Mouse (Mus musculus) embryonic facial prominence, embryonic 15.5 days (tissue): ENCODE data around the gene Mogs. TPM values are rescaled to one million over a fixed set of nuclear protein-coding genes. Genes with fewer than 3 reads are reported as not detected.
A peak's percentile ranks its signal among the peaks of the same experiment; 100 is the strongest.

Source experiments
- ATAC-seq: fragments of 200-750 bp; cut with Nextera tagmentation; 2 replicates; pipeline ENCODE4 v1.8.0; 2017; ENCODE audit warnings: low read depth, moderate TSS enrichment; ENCODE audit not compliant: insufficient number of reproducible peaks, low FRiP score, low TSS enrichment
- H3K27ac ChIP-seq: fragments of 300-500 bp; sonication (generic); replicated peaks from 2 replicates; pipeline ENCODE4 v1.5.1; 2015; ENCODE audit warnings: mild to moderate bottlenecking, inconsistent platforms
- H3K27me3 ChIP-seq: fragments of 300-500 bp; sonication (generic); 2 replicates; pipeline ENCODE4 v1.6.1; 2015; ENCODE audit warnings: inconsistent platforms
- H3K36me3 ChIP-seq: fragments of 300-500 bp; sonication (generic); 2 replicates; pipeline ENCODE4 v1.6.1; 2015; ENCODE audit warnings: mild to moderate bottlenecking, inconsistent platforms
- H3K4me1 ChIP-seq: fragments of 300-500 bp; sonication (generic); 2 replicates; pipeline ENCODE4 v1.6.1; 2015; ENCODE audit warnings: inconsistent platforms
- H3K4me2 ChIP-seq: fragments of 300-500 bp; sonication (generic); replicated peaks from 2 replicates; pipeline ENCODE4 v1.6.1; 2015; ENCODE audit warnings: mild to moderate bottlenecking, inconsistent platforms
- H3K4me3 ChIP-seq: fragments of 300-500 bp; sonication (generic); replicated peaks from 2 replicates; pipeline ENCODE4 v1.5.1; 2015; ENCODE audit warnings: mild to moderate bottlenecking, inconsistent platforms
- H3K9ac ChIP-seq: fragments of 300-500 bp; sonication (generic); 2 replicates; pipeline ENCODE4 v1.6.1; 2015; ENCODE audit warnings: inconsistent platforms
- H3K9me3 ChIP-seq: fragments of 300-500 bp; sonication (generic); replicated peaks from 2 replicates; pipeline ENCODE4 v1.6.1; 2016; ENCODE audit warnings: inconsistent platforms
- WGBS: fragments of 180-500 bp; shearing (Covaris S2); methylation state at CpG from one replicate; pipeline ENCODE4 v1.1.7; 2015; 5-methylcytosine and 5-hydroxymethylcytosine counted together
- polyA plus RNA-seq: library from polyadenylated mRNA; unstranded; fragments of >200 nt; fragmentation: Nextera tagmentation; extraction: Ambion mirVana; gene quantifications from 2 replicates; pipeline ENCODE4 v1.2.1, GENCODE M21; 2015

Gene Mogs
- polyA plus RNA-seq, 1 experiment from 2014 or later: 50.7 TPM

DNA sequence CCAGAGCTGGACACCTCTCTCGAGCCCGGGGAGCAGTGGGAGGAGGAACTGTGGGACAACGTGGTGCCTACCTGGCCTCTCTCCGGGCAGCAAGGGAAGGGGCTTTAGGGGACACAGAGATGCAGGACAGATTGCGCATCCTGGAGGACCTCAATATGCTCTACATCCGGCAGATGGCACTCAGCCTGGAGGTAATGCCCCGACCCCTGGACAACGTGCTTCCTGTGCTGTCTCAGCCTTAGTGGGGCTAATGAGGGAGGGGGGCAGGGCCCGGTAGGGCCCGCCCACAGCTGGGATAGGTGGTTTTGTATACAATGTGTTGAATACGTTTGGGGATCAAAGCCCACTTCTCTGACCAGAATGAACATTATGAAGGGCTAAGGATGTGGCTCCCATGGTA, 22.8 kb downstream of the Mogs start:
- Histone ChIP-seq H3K4me1 (peaks cover 68% of the 10 kb centered on the region), H3K36me3 (no peaks in the 10 kb centered on the region), H3K4me3 (peak overlapping the region; percentile 52), H3K9ac (peak overlapping the region; percentile 62), H3K27me3 (no peaks in the 10 kb centered on the region), H3K4me2 (peak overlapping the region; percentile 72), H3K27ac (peak overlapping the region; percentile 100), H3K9me3 (no peaks in the 10 kb centered on the region)
- WGBS: 1% methylated on average over 11 of the region's 11 CpGs
- ATAC-seq: peak; percentile 49

DNA sequence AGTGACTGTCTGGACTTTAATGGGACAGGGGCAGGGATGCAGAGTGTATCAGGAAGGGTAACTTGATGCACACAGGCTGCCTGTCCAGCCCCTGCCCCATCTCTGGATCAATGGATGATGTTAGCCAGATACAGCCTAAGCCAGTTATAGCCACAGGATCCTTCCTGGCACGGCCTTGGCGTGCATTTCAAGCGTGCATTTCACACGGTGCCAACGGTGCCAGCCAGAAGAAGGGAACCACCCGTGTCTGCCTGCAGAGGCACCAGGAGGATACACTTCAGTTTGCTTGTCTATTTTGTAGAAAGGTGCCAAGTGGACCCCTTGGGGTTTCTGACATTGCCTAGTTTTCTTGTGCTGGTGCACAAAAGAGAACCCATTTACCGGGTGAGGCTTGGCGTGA, 24.7 kb downstream of the Mogs start:
- ATAC-seq: no peak
- Histone ChIP-seq H3K9ac (no peak overlapping the region), H3K27me3 (no peaks in the 10 kb centered on the region), H3K36me3 (no peaks in the 10 kb centered on the region), H3K4me3 (no peak overlapping the region), H3K4me1 (peaks cover 65% of the 10 kb centered on the region), H3K4me2 (no peak overlapping the region), H3K9me3 (no peaks in the 10 kb centered on the region), H3K27ac (peak overlapping the region; percentile 44; the same call in 1 of the 2 replicates)
- 70% methylated on average over 8 of the region's 8 CpGs for WGBS

DNA sequence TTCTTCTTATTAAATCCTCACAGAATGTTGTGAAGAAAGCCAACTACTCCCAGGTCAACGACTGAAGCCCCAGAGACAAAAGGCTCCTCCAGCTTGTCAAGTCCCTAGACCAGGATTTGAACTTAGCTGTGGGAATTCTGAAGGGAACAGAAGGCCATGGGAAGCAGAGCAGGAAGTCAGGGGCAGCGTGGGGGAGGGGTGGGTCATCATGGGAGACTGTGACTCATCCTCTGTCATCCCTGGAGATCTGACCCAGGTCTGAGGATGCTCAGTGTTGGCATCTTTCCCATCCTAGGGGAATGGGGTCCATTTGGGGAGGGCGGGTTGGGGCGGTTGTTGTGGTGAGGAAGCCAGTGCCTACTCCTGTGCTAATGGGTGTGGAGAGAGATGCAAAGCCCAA, 26.3 kb downstream of the Mogs start:
- no peak for ATAC-seq
- Histone ChIP-seq H3K27me3 (no peaks in the 10 kb centered on the region), H3K4me1 (peaks cover 52% of the 10 kb centered on the region), H3K36me3 (peaks cover under 1% of the 10 kb centered on the region; the same call in 1 of the 2 replicates), H3K9me3 (no peaks in the 10 kb centered on the region), H3K9ac (no peak overlapping the region), H3K4me2 (peak overlapping the region; percentile 46), H3K4me3 (peak overlapping the region; percentile 25), H3K27ac (no peak overlapping the region)
- WGBS: 29% methylated on average over 4 of the region's 4 CpGs

DNA sequence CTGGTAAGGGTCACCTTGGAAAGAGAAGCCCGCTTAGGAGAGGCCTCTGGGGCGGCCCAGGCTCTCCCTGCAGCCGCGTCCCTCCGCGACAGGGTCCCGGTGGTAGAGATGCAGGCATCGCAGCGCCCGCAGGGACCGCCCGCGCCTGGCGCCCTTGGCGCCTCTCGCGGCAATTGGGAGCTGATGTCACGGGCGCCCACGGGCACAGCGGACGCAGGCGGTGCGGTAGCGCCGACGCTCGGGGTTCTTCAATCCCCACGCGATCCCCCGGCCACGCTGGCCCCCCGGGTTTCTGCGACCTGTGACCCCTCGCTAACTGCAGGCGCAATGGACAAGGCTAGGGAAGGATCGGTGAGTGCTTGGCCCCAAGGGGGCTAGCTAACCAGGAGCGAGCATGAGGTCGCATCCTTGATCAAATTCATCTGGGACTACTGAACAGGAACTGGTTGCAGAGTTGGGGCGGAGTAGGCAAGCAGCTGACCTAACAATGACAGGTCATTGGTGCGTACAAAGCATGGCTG, 27.0 kb downstream of the Mogs start:
- ATAC-seq: no peak
- Histone ChIP-seq H3K4me1 (peaks cover 49% of the 10 kb centered on the region), H3K9ac (peak overlapping the region; percentile 2), H3K36me3 (peaks cover 6% of the 10 kb centered on the region), H3K4me3 (peak overlapping the region; percentile 25), H3K4me2 (peak overlapping the region; percentile 46), H3K27ac (peak overlapping the region; percentile 60), H3K9me3 (no peaks in the 10 kb centered on the region), H3K27me3 (no peaks in the 10 kb centered on the region)
- WGBS: 9% methylated on average over 41 of the region's 41 CpGs

DNA sequence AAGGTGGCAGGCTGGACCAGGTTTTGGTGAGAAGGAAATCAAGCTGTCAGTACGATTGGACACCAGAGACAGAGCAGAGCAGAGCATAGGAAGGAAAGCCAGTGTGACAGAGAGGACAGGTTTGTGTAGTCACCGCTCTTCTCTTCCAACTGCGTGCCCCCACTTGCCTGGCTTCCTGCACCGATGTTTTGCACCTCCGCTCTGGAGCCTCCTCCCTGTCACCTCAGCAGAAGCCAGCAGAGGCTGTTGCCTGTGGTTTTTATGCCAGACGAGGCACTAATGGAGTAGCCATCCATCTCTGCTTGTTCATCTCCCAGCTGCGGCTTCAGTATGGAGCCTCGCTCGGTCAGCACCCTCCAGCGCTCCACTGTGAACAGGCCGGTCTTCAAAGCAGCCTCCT, 27.6 kb downstream of the Mogs start:
- Histone ChIP-seq H3K9ac (no peak overlapping the region), H3K4me3 (no peak overlapping the region), H3K4me1 (peaks cover 47% of the 10 kb centered on the region), H3K4me2 (peak overlapping the region; percentile 46; the same call in 1 of the 2 replicates), H3K9me3 (no peaks in the 10 kb centered on the region), H3K36me3 (peaks cover 12% of the 10 kb centered on the region), H3K27ac (peak overlapping the region; percentile 60), H3K27me3 (no peaks in the 10 kb centered on the region)
- 0 out of 2 replicates have a peak, but pooled peaks have one; percentile 5 for ATAC-seq
- WGBS: 53% methylated on average over 11 of the region's 11 CpGs

DNA sequence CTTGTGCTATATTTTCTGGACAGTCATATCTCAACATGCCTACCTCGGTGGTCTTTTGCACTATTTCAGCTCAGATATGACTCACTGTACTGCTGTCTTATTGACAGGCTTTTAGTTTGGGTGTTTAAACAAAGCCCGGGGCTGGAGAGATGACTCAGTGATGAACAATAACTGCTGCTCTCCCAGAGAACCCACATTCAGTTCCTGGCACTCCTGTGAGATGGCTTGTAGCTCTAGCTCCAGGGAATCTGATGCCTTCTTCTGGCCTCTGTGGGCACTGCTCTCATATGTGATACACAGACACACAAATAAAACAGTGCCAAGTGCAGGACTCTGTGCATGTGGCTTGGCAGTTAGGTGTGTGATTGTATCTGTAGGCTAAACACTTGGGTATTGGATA, 29.9 kb downstream of the Mogs start:
- H3K4me1 ChIP-seq: peaks cover 24% of the 10 kb centered on the region
- no peak overlapping the region for H3K4me3 ChIP-seq
- no peak overlapping the region for H3K27ac ChIP-seq
- ATAC-seq: no peak
- H3K36me3 ChIP-seq: peaks cover 35% of the 10 kb centered on the region
- no peak overlapping the region for H3K4me2 ChIP-seq
- H3K27me3 ChIP-seq: no peaks in the 10 kb centered on the region
- H3K9ac ChIP-seq: no peak overlapping the region
- WGBS: 48% methylated on average over 2 of the region's 2 CpGs
- H3K9me3 ChIP-seq: no peaks in the 10 kb centered on the region

DNA sequence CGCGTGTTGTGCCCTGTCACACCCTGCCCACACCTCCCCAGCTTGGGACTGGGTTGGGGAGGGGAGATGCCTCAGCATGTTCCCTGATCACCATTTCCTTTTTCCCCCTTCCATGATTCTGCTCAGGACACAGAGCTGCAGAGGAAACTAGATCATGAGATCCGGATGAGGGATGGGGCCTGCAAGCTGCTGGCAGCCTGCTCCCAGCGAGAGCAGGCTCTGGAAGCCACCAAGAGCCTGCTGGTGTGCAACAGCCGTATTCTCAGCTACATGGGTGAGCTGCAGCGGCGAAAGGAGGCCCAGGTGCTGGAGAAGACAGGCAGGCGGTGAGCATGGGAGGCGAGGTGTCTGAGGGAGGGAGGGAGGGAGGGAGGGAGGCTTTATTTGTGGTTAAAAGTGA, 30.5 kb downstream of the Mogs start:
- Histone ChIP-seq H3K27me3 (no peaks in the 10 kb centered on the region), H3K4me2 (no peak overlapping the region), H3K9ac (no peak overlapping the region), H3K4me3 (no peak overlapping the region), H3K36me3 (peaks cover 41% of the 10 kb centered on the region), H3K9me3 (no peaks in the 10 kb centered on the region), H3K4me1 (peaks cover 23% of the 10 kb centered on the region), H3K27ac (no peak overlapping the region; the same call in 1 of the 2 replicates)
- no peak for ATAC-seq
- WGBS: 49% methylated on average over 9 of the region's 9 CpGs

DNA sequence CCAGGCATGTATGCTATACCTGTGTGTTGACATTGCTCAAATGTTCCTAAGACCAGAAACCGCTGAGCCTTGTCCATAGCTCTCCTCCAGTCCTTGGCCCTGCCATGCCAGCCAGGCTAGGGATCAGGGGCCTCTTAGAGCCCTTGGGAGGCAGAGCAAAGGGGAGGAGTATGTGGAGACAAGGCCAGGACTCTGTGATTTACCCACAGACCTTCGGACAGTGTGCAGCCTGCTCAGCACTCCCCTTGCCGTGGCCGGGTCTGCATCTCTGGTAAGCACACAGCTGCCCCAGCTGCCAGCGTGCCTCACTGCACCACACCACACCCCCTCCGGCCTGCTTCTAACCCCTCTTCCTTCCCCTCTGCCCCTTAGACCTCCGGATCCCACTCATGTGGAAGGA, 32.0 kb downstream of the Mogs start:
- no peaks in the 10 kb centered on the region for H3K9me3 ChIP-seq
- H3K9ac ChIP-seq: no peak overlapping the region
- H3K27ac ChIP-seq: no peak overlapping the region
- H3K4me2 ChIP-seq: no peak overlapping the region
- WGBS: 65% methylated on average over 7 of the region's 7 CpGs
- no peak overlapping the region for H3K4me3 ChIP-seq
- H3K36me3 ChIP-seq: peaks cover 55% of the 10 kb centered on the region
- no peaks in the 10 kb centered on the region for H3K27me3 ChIP-seq
- peaks cover 11% of the 10 kb centered on the region for H3K4me1 ChIP-seq
- no peak for ATAC-seq

DNA sequence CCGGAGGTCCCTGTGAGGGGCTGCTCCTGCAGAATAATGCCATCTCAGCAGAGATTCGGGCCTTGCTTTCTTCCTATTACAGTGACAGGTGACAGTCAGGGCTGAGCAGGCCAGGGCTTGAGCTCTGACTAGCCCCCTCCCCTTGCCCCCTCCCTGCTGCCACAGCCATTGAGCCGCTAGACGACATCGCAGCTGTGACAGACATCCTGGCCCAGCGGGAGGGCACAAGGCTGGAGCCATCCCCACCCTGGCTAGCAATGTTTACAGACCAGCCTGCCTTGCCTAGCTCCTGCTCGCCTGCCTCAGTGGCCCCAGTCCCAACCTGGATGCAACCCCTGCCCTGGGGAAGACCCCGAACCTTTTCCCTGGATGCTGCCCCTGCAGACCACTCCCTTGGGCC, 36.4 kb downstream of the Mogs start:
- no peak overlapping the region for H3K4me3 ChIP-seq
- no peak overlapping the region for H3K27ac ChIP-seq
- no peaks in the 10 kb centered on the region for H3K27me3 ChIP-seq
- no peaks in the 10 kb centered on the region for H3K9me3 ChIP-seq
- ATAC-seq: no peak
- peaks cover 61% of the 10 kb centered on the region for H3K36me3 ChIP-seq
- H3K9ac ChIP-seq: no peak overlapping the region
- H3K4me2 ChIP-seq: no peak overlapping the region
- 43% methylated on average over 8 of the region's 8 CpGs for WGBS
- H3K4me1 ChIP-seq: peaks cover 17% of the 10 kb centered on the region

DNA sequence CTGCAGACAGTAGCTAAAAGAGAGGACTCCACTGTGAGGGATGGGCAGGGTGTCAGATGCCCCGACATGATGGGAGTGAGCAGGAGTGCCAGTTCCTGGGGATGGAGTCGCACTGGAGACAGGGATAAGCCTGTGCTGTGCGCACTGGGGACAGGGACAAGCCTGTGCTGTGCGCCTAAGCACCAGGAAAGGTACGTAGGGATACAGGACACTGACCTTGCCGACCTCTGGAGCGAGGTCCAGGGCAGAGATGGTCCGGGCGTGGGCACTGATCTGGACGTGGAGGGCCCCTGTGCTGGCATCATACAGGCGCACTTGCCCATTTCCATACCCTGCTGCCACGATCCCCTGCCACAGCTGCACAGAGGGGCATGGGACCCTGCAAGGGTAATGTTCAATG, 37.7 kb downstream of the Mogs start:
- peaks cover 49% of the 10 kb centered on the region for H3K36me3 ChIP-seq
- 82% methylated on average over 12 of the region's 12 CpGs for WGBS
- no peak for ATAC-seq

DNA sequence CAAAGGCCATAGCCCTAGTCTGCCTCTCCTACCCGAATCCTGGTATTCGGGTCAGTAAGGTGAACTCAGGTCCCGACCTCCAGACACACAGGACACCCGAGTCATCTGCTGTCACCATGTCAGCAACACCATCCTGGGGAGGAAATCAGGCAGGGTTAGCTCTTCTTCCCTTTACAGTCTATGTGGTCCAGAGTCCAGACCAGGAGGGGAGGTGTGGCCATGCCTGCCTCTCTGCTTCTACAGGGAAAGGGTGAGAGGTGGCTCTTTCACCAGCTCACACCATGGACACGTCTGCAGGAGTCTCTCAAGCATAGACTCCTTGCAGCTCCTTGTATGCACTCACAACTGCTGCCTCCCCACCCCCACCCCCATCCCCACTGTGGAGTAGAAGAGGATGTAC, 38.2 kb downstream of the Mogs start:
- no peak overlapping the region for H3K9ac ChIP-seq
- H3K27ac ChIP-seq: no peak overlapping the region
- no peak overlapping the region for H3K4me3 ChIP-seq
- no peaks in the 10 kb centered on the region for H3K9me3 ChIP-seq
- ATAC-seq: no peak
- 69% methylated on average over 5 of the region's 5 CpGs for WGBS
- H3K36me3 ChIP-seq: peaks cover 45% of the 10 kb centered on the region
- no peak overlapping the region for H3K4me2 ChIP-seq
- H3K27me3 ChIP-seq: no peaks in the 10 kb centered on the region
- peaks cover 17% of the 10 kb centered on the region for H3K4me1 ChIP-seq

More for the DNA sequence above, 37.7 kb downstream of the Mogs start:
- Histone ChIP-seq H3K9ac (no peak overlapping the region), H3K4me2 (no peak overlapping the region), H3K4me3 (no peak overlapping the region), H3K4me1 (peaks cover 17% of the 10 kb centered on the region), H3K9me3 (no peaks in the 10 kb centered on the region), H3K27me3 (no peaks in the 10 kb centered on the region), H3K27ac (no peak overlapping the region)

DNA sequence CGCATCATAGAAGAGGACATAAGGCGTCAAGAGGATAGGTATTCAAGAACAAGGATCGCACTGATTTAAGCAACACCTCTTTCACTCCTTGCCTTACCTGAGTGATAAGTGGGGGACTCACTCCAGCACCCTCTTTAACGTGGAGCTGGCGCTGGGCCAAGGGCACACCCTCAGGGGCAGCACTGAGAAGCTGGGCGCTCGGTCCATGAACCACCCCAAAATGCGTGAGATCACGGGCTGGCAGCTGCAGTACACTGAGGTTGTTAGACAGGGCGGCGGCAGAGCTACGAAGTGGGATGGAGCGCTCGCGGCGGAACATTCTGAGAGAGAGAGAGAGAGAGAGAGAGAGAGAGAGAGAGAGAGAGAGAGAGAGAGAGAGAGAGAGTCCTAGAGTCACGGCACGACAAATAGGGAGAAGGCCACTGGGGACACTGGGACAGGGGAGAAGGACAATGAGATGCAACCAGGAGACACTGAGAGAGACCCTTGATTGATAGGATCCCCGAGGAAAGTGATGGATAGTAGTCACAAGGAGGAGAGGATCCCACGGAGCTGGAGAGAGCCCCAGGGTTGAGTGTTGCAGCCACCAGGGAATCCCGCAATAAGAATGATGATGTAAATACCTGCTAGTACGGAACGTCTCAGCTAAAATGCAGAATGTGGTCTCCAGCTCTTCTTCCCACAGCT, 40.4 kb downstream of the Mogs start:
- 0 out of 2 replicates have a peak, but pooled peaks have one; percentile 12 for ATAC-seq

More for the DNA sequence above, 40.4 kb downstream of the Mogs start:
- Histone ChIP-seq H3K4me1 (peaks cover 17% of the 10 kb centered on the region), H3K36me3 (peaks cover 23% of the 10 kb centered on the region), H3K27ac (no peak overlapping the region), H3K9me3 (no peaks in the 10 kb centered on the region), H3K9ac (peak overlapping the region; percentile 21; the same call in 1 of the 2 replicates), H3K4me3 (peak overlapping the region; percentile 58), H3K4me2 (peak overlapping the region; percentile 85), H3K27me3 (peaks cover 8% of the 10 kb centered on the region)
- 6% methylated on average over 23 of the region's 23 CpGs for WGBS
